Mouse (Mus musculus) thymus, postnatal 0 days (tissue): Measurements from ENCODE around the gene Ibtk. TPM values are rescaled to one million over a fixed set of nuclear protein-coding genes. Genes with fewer than 3 reads are reported as not detected.

ENCODE experiments used
- DNase-seq: peaks from one replicate; pipeline ENCODE4 v3.0.0-alpha.2; 2015; ENCODE audit warnings: low spot score
- polyA plus RNA-seq: library from polyadenylated mRNA; unstranded; fragments of >200 nt; fragmentation: Nextera tagmentation; extraction: Ambion mirVana; gene quantifications from 2 replicates; pipeline ENCODE4 v1.2.1, GENCODE M21; 2015

The Ibtk gene
- polyA plus RNA-seq, 1 experiment from 2014 or later, result 21.1 TPM

GRCm38 (mm10) chr9:85707302-85707701, 41.8 kb downstream of the Ibtk start:
- DNase-seq, result no peak

GRCm38 (mm10) chr9:85701981-85702380, 47.2 kb downstream of the Ibtk start:
- DNase-seq, result no peak

- no peak for DNase-seq
These were observed 53.5 kb downstream of the Ibtk start for GRCm38 (mm10) chr9:85695606-85696005.

- no peak for DNase-seq
These were observed 55.7 kb downstream of the Ibtk start for GRCm38 (mm10) chr9:85693231-85694116.

GRCm38 (mm10) chr9:85685010-85685409, 64.1 kb downstream of the Ibtk start:
- peak; percentile 24 for DNase-seq

- DNase-seq, result no peak
These were observed 73.8 kb downstream of the Ibtk start for GRCm38 (mm10) chr9:85675131-85675905.

- DNase-seq, result no peak
These were observed 75.1 kb downstream of the Ibtk start for GRCm38 (mm10) chr9:85673907-85674481.

GRCm38 (mm10) chr9:85671582-85672331, 77.4 kb downstream of the Ibtk start:
- no peak for DNase-seq

- DNase-seq, result no peak
These were observed 84.8 kb downstream of the Ibtk start for GRCm38 (mm10) chr9:85664316-85664715.

- DNase-seq, result no peak
These were observed 85.3 kb downstream of the Ibtk start for GRCm38 (mm10) chr9:85663810-85664209.

GRCm38 (mm10) chr9:85663091-85663490, 86.0 kb downstream of the Ibtk start:
- DNase-seq, result no peak

GRCm38 (mm10) chr9:85653401-85653800, 95.7 kb downstream of the Ibtk start:
- DNase-seq, result no peak

- no peak for DNase-seq
These were observed 110.9 kb downstream of the Ibtk start for GRCm38 (mm10) chr9:85638276-85638675.

Other genes starting within 250 kb of the Ibtk start
- gene Tpbg, start 93.0 kb upstream of the Ibtk start, polyA plus RNA-seq, result 4.2 and 4.6 TPM in 2 replicates